Mouse (Mus musculus): Measurements from ENCODE around the gene Zc3h10. TPM values are rescaled to one million over a fixed set of nuclear protein-coding genes. Genes with fewer than 3 reads are reported as not detected.

Gene Zc3h10
- polyA plus RNA-seq, 1 experiment from 2014 or later: 5.0 TPM

DNA sequence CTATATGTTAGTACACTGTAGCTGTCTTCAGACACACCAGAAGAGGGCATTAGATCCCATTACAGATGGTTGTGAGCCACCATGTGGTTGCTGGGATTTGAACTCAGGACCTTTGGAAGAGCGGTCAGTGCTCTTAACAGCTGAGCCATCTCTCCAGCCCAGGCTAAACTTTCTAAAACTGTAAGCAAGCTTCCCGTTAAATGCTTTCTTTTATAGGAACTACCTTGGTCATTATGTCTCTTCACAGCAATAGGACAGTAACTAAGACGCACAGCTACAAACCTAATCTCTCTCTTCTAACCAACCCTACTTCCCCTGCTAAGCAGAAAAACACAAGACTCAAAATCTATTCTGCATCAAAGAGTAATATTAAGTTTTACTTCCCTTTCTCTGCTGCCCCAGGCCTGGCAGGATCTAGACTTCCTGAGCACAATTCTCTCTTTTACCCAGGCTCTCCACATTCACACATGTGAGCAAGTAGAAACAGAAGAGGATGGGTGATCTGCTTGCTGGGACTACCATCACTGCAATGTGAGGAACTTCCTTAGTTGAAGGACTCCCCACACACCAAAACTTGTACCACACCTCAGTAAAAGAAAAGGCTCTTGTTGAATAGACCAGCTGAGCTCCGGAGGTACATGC, 11.8 kb downstream of the Zc3h10 start:
- H3K9me3 ChIP-seq (ENCODE audit: low read length): no peaks in the 10 kb centered on the region
- H3K36me3 ChIP-seq (replicated peaks; ENCODE audit: insufficient read depth, low read length): no peaks in the 10 kb centered on the region
- 0 out of 2 replicates have a peak overlapping the region, but pooled peaks have one; percentile 13 for H3K9ac ChIP-seq (replicated peaks)
- ATAC-seq: peak; percentile 43
- 52% methylated on average over 4 of the region's 4 CpGs for WGBS (ENCODE audit: insufficient replicate concordance)
- H3K27me3 ChIP-seq (ENCODE audit: insufficient read depth, low read length): no peaks in the 10 kb centered on the region
- H3K27ac ChIP-seq (ENCODE audit: low read depth): peak overlapping the region; percentile 64
- H3K4me3 ChIP-seq (ENCODE audit: low read depth, low read length): 0 out of 2 replicates have a peak overlapping the region, but pooled peaks have one; percentile 17
- 0 out of 2 replicates have a peak, but pooled peaks cover 5% of the 10 kb centered on the region for H3K4me1 ChIP-seq (ENCODE audit: insufficient read depth)
- H3K4me2 ChIP-seq (ENCODE audit: low read depth, low read length): peak overlapping the region; percentile 59
- no peak for DNase-seq
- TF ChIP-seq CTCF (IDR thresholded peaks at IDR 0.05; ENCODE audit: low read depth): no peak
- TF ChIP-seq EP300 (IDR thresholded peaks at IDR 0.05; ENCODE audit: low read depth): no peak

DNA sequence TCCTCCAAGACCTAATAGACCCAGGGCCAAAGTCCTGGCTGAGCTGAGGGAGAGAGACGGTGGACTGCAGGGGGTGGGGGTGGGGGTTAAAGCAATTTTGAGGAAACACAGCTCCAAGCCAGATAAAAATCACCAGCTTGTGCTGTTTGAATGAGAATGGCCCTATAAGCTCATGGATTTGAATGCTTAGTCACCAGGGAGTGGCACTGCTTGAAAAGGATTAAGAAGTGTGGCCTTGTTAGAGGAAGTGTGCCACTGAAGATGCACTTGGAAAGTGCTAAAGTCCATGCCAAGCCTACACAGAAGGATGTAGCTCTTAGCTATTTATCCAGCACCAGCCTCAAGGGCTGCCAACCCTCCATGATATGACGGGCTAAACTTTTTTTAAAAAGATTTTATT, 12.4 kb downstream of the Zc3h10 start:
- 69% methylated on average over 2 of the region's 2 CpGs for WGBS (ENCODE audit: insufficient replicate concordance)
- Histone ChIP-seq H3K9me3 (ENCODE audit: low read length) (no peaks in the 10 kb centered on the region), H3K36me3 (replicated peaks; ENCODE audit: insufficient read depth, low read length) (no peaks in the 10 kb centered on the region), H3K9ac (replicated peaks) (no peak overlapping the region), H3K27ac (ENCODE audit: low read depth) (0 out of 2 replicates have a peak overlapping the region, but pooled peaks have one; percentile 64), H3K27me3 (ENCODE audit: insufficient read depth, low read length) (no peaks in the 10 kb centered on the region), H3K4me2 (ENCODE audit: low read depth, low read length) (no peak overlapping the region), H3K4me1 (ENCODE audit: insufficient read depth) (0 out of 2 replicates have a peak, but pooled peaks cover 5% of the 10 kb centered on the region), H3K4me3 (ENCODE audit: low read depth, low read length) (no peak overlapping the region)
- DNase-seq (no peak), ATAC-seq (no peak)
- TF ChIP-seq EP300 (IDR thresholded peaks at IDR 0.05; ENCODE audit: low read depth) (no peak), CTCF (IDR thresholded peaks at IDR 0.05; ENCODE audit: low read depth) (no peak)

DNA sequence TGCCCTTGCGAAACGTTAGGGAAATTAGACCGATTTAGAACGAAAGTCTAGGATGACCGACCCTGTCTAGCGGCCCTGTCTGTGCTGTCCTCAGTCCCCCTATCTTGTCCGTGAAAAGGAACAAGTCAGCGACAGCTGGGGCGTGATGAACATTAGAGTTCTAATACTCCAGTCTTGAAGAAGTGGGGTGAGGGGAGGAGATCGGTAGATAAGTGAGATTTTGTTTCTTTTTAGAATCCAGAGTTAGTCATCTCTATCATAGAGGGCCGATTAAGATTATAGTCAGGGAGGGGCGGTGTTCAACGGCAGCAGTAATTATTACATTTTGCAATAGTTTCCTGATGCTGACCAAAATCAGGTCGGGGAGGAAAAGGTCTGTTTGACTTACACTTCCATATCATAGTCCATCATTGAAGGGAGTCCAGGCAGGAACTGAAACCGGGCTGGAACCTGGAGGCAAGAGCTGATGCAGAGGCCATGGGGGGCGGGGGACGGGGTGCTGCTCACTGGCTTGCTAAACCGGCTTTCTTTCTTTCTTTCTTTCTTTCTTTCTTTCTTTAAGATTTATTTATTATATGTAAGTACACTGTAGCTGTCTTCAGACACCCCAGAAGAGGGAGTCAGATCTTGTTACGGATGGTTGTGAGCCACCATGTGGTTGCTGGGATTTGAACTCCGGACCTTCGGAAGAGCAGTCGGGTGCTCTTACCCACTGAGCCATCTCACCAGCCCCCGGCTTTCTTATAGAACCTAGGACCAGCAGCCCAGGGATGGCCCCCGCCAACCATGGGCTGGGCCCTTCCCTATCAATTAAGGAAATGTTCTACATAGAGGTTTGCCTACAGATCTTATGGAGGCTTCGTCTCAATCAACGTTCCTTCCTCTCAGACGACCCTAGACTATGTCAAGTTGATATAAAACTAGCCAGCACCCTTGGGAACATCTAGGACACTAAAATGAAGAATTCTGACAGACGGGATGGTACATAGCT, 20.9 kb downstream of the Zc3h10 start:
- peak; percentile 18; the same call in 1 of the 2 replicates for ATAC-seq
- Histone ChIP-seq H3K9ac (replicated peaks) (peak overlapping the region; percentile 93), H3K4me1 (ENCODE audit: insufficient read depth) (peaks cover 14% of the 10 kb centered on the region), H3K4me3 (ENCODE audit: low read depth, low read length) (peak overlapping the region; percentile 90), H3K27me3 (ENCODE audit: insufficient read depth, low read length) (no peaks in the 10 kb centered on the region), H3K9me3 (ENCODE audit: low read length) (no peaks in the 10 kb centered on the region), H3K27ac (ENCODE audit: low read depth) (peak overlapping the region; percentile 36), H3K4me2 (ENCODE audit: low read depth, low read length) (peak overlapping the region; percentile 100), H3K36me3 (replicated peaks; ENCODE audit: insufficient read depth, low read length) (peaks cover 11% of the 10 kb centered on the region; the same call in 1 of the 2 replicates)
- DNase-seq: no peak
- TF ChIP-seq EP300 (IDR thresholded peaks at IDR 0.05; ENCODE audit: low read depth) (no peak), CTCF (IDR thresholded peaks at IDR 0.05; ENCODE audit: low read depth) (no peak)
- 22% methylated on average over 28 of the region's 28 CpGs for WGBS (ENCODE audit: insufficient replicate concordance)

DNA sequence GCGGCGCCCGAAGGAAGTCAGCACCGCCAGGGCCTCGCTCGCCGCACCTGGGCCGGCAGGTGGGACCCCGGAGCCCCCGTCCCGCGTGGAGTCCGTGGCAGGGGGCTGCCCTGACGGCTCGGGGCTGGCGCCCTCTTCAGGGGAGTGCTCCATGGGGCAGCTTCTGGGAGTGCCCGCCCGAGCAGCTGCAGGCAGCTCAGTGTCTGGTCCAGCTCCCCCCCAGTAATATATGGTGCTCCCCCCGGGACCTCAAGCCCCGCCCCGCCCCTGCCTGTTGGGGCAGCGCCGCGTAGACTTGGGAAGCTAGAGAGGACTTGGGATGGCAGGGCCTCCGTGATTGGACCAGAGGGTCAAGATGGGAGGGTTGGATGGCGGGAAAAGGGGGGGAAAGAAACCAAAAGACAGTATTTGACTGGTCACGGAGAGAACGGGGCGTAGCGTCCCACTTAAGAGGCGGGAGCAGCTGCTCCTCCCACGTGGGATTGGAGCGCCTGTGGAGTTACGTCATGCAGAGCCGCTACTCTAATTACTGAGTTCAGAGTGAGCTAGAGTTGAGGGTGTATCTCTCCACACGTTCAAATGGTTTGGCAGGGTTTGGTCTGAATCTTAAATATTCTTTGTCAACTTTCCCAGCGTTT, 21.8 kb downstream of the Zc3h10 start, which contains the start of gene Esyt1:
Gene Esyt1 (minus strand): TSS at position 201 of the 638 bp plus-strand sequence.
- Histone ChIP-seq H3K27me3 (ENCODE audit: insufficient read depth, low read length) (no peaks in the 10 kb centered on the region), H3K36me3 (replicated peaks; ENCODE audit: insufficient read depth, low read length) (peaks cover 20% of the 10 kb centered on the region), H3K4me1 (ENCODE audit: insufficient read depth) (peaks cover 14% of the 10 kb centered on the region), H3K27ac (ENCODE audit: low read depth) (peak within 1 kb of the TSS; percentile 93), H3K9ac (replicated peaks) (peak within 1 kb of the TSS; percentile 93), H3K9me3 (ENCODE audit: low read length) (no peaks in the 10 kb centered on the region), H3K4me3 (ENCODE audit: low read depth, low read length) (peak within 1 kb of the TSS; percentile 90), H3K4me2 (ENCODE audit: low read depth, low read length) (peak within 1 kb of the TSS; percentile 100)
- WGBS (ENCODE audit: insufficient replicate concordance): 0% methylated on average over 31 of the region's 37 CpGs
- TF ChIP-seq CTCF (IDR thresholded peaks at IDR 0.05; ENCODE audit: low read depth) (peak; percentile 64), EP300 (IDR thresholded peaks at IDR 0.05; ENCODE audit: low read depth) (peak; percentile 79)
- DNase-seq: peak; percentile 93
- ATAC-seq: peak; percentile 97

DNA sequence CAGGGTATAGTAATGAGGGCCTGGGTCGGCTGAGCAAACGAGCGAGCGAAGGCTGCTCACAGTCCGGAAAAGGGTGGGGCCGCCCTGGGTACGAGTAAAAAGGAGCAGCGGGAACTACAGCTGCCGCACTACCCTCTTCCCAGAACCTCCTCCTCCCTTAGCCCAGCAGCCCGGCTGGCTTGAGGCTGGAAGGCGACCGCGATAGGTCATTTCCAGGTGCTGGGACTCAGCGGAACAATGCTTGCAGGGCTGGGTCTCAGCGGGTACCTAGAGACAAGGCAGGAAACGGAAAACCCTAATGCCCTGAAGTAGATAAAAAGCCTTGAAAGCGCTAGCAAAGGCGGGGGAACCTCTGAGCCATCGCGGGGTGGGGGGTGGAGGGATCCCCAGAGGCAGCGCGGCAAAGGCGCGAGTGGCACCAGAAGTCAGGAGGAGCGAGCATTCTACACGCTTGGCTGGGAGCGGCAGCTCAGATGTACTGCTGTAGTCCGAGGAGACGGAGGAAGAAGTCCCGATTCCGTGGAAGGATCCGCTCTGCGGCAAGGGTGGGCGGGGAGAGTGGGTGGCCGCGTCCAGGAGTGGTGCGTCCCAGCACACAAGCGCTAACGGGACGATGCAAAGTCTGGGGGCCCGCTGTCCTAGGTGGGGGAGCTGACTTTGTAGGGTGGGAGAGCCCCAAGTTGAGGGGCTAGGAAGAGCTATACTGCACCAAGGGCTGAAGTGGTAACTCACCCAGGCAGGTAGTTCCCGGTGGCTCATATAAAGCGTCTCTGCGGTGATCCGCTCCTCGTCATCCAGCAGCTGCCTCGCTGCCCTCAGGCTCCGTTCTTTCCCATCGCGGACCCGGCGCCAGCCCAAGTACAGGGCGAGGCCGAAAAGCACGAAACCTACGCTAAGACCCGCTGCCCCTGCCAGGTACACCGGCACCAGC, 22.6 kb downstream of the Zc3h10 start:
- under 1% methylated on average over 58 of the region's 58 CpGs for WGBS (ENCODE audit: insufficient replicate concordance)
- ATAC-seq (peak; percentile 43), DNase-seq (peak; percentile 70)
- H3K27me3 ChIP-seq (ENCODE audit: insufficient read depth, low read length): no peaks in the 10 kb centered on the region
- peak overlapping the region; percentile 93 for H3K27ac ChIP-seq (ENCODE audit: low read depth)
- no peaks in the 10 kb centered on the region for H3K9me3 ChIP-seq (ENCODE audit: low read length)
- TF ChIP-seq EP300 (IDR thresholded peaks at IDR 0.05; ENCODE audit: low read depth) (no peak), CTCF (IDR thresholded peaks at IDR 0.05; ENCODE audit: low read depth) (no peak)
- H3K36me3 ChIP-seq (replicated peaks; ENCODE audit: insufficient read depth, low read length): peaks cover 27% of the 10 kb centered on the region
- H3K4me2 ChIP-seq (ENCODE audit: low read depth, low read length): peak overlapping the region; percentile 100
- peaks cover 14% of the 10 kb centered on the region for H3K4me1 ChIP-seq (ENCODE audit: insufficient read depth)
- peak overlapping the region; percentile 90 for H3K4me3 ChIP-seq (ENCODE audit: low read depth, low read length)
- H3K9ac ChIP-seq (replicated peaks): peak overlapping the region; percentile 93
